In genomic region chr16:30655798-30656221, GRCm38 (mm10) we compare ENCODE assay signal across 13 mouse cellular contexts. TPM values are rescaled to one million over a fixed set of nuclear protein-coding genes. Genes with fewer than 3 reads are reported as not detected.
DNase-seq lines count a peak whose midpoint lies in the region; ATAC-seq and TF ChIP-seq lines count a peak whose summit lies in the region.
"Had no signal": no experiment of that assay in that cellular context is flagged by ENCODE, and none has a peak within 500 bp of the region (broad histone marks: within the 10 kb centered on the region; RNA-seq: fewer than 3 reads in every experiment).

No protein-coding gene starts in this region.

- H3K9ac ChIP-seq in heart, embryonic 13.5 days = no peak overlapping the region
- no peak overlapping the region for H3K9ac ChIP-seq in lung, embryonic 14.5 days
- H3K9ac ChIP-seq in embryonic facial prominence, embryonic 13.5 days = no peak overlapping the region
- H3K9ac ChIP-seq: midbrain, embryonic 12.5 days had no signal

- 48% methylated on average over 5 of the region's 5 CpGs for WGBS in heart, embryonic 13.5 days
- 46% methylated on average over 5 of the region's 5 CpGs for WGBS in heart, embryonic 10.5 days
- WGBS in lung, embryonic 14.5 days = 43% methylated on average over 5 of the region's 5 CpGs
- 33% methylated on average over 5 of the region's 5 CpGs for WGBS in embryonic facial prominence, embryonic 13.5 days

- 0 out of 2 replicates have a peak, but pooled peaks cover 4% of the 10 kb centered on the region for H3K4me1 ChIP-seq in heart, embryonic 13.5 days
- H3K4me1 ChIP-seq in heart, embryonic 10.5 days = peaks cover 10% of the 10 kb centered on the region
- H3K4me1 ChIP-seq in lung, embryonic 14.5 days (ENCODE audit: insufficient read depth) = 0 out of 2 replicates have a peak, but pooled peaks cover 3% of the 10 kb centered on the region
- H3K4me1 ChIP-seq in embryonic facial prominence, embryonic 13.5 days = peaks cover 9% of the 10 kb centered on the region; the same call in 1 of the 2 replicates

- H3K4me3 ChIP-seq in heart, embryonic 13.5 days = no peak overlapping the region
- H3K4me3 ChIP-seq in heart, embryonic 10.5 days = no peak overlapping the region
- no peak overlapping the region for H3K4me3 ChIP-seq in lung, embryonic 14.5 days (ENCODE audit: low read depth, low read length)
- no peak overlapping the region for H3K4me3 ChIP-seq in embryonic facial prominence, embryonic 13.5 days
- H3K4me3 ChIP-seq: midbrain, embryonic 12.5 days had no signal

- H3K27ac ChIP-seq in heart, embryonic 13.5 days (replicated peaks) = peak overlapping the region; percentile 59
- no peak overlapping the region for H3K27ac ChIP-seq in heart, embryonic 10.5 days
- H3K27ac ChIP-seq in lung, embryonic 14.5 days (ENCODE audit: low read depth) = peak overlapping the region; percentile 31; the same call in 1 of the 2 replicates
- H3K27ac ChIP-seq in embryonic facial prominence, embryonic 13.5 days = no peak overlapping the region
- H3K27ac ChIP-seq: midbrain, embryonic 12.5 days had no signal

- H3K36me3 ChIP-seq in heart, embryonic 13.5 days = no peaks in the 10 kb centered on the region
- H3K36me3 ChIP-seq in heart, embryonic 10.5 days = no peaks in the 10 kb centered on the region
- no peaks in the 10 kb centered on the region for H3K36me3 ChIP-seq in lung, embryonic 14.5 days (ENCODE audit: insufficient read depth)
- H3K36me3 ChIP-seq in embryonic facial prominence, embryonic 13.5 days = no peaks in the 10 kb centered on the region
- H3K36me3 ChIP-seq: midbrain, embryonic 12.5 days had no signal

- H3K4me2 ChIP-seq in heart, embryonic 13.5 days = no peak overlapping the region
- H3K4me2 ChIP-seq in lung, embryonic 14.5 days = no peak overlapping the region
- H3K4me2 ChIP-seq in embryonic facial prominence, embryonic 13.5 days = no peak overlapping the region
- H3K4me2 ChIP-seq: midbrain, embryonic 12.5 days had no signal

- ATAC-seq in heart, embryonic 13.5 days (ENCODE audit: extremely low read depth, insufficient number of reproducible peaks, low FRiP score, low TSS enrichment) = no peak; the same call in 1 of the 2 replicates
- ATAC-seq in lung, embryonic 14.5 days (ENCODE audit: insufficient read depth) = 0 out of 2 replicates have a peak, but pooled peaks have one; percentile 17
- peak; percentile 72 for ATAC-seq in embryonic facial prominence, embryonic 13.5 days (ENCODE audit: insufficient number of reproducible peaks, insufficient read depth, low FRiP score, low TSS enrichment, low read depth)
- ATAC-seq: intestine, postnatal 0 days had no signal

- TF ChIP-seq CTCF in lung, embryonic 14.5 days (IDR thresholded peaks at IDR 0.05; ENCODE audit: low read depth) = no peak

- H3K9me3 ChIP-seq in heart, embryonic 13.5 days = no peaks in the 10 kb centered on the region
- no peaks in the 10 kb centered on the region for H3K9me3 ChIP-seq in heart, embryonic 10.5 days
- H3K9me3 ChIP-seq in lung, embryonic 14.5 days (ENCODE audit: low read depth, low read length) = no peaks in the 10 kb centered on the region
- H3K9me3 ChIP-seq in embryonic facial prominence, embryonic 13.5 days = no peaks in the 10 kb centered on the region
- H3K9me3 ChIP-seq: midbrain, embryonic 12.5 days had no signal

- no peaks in the 10 kb centered on the region for H3K27me3 ChIP-seq in heart, embryonic 13.5 days (replicated peaks)
- H3K27me3 ChIP-seq in heart, embryonic 10.5 days (ENCODE audit: insufficient read depth, poor library complexity, severe bottlenecking) = no peaks in the 10 kb centered on the region
- H3K27me3 ChIP-seq in lung, embryonic 14.5 days (ENCODE audit: insufficient read depth, low read length) = no peaks in the 10 kb centered on the region
- H3K27me3 ChIP-seq in embryonic facial prominence, embryonic 13.5 days = no peaks in the 10 kb centered on the region
- H3K27me3 ChIP-seq: midbrain, embryonic 12.5 days had no signal

- DNase-seq in heart, embryonic 10.5 days (ENCODE audit: low spot score) = no peak
- DNase-seq in lung, embryonic 14.5 days = peak; percentile 69
- DNase-seq in lung, adult 18-20 months = no peak
- peak; percentile 54 to 63 for DNase-seq in lung, postnatal 4 days
- DNase-seq in spleen, postnatal 36 days (ENCODE audit: low spot score in 2 of 2) = no peak
- DNase-seq in cerebellum, postnatal 25 days = no peak
- DNase-seq: cerebellum, adult 11-12 months; right cerebral cortex, postnatal 14 days; thymus, postnatal 14 days had no signal

RNA-seq across cellular contexts. Expression of gene Fam43a, which starts 56.3 kb away (rescaled TPM):
- 13.8 and 14.0 TPM in 2 replicates for polyA plus RNA-seq in heart, embryonic 13.5 days (2015; fragmentation: Nextera tagmentation; extraction: Ambion mirVana)
- polyA plus RNA-seq in heart, embryonic 10.5 days (2016; fragmentation: Nextera tagmentation; extraction: Ambion mirVana) = 14.3 and 14.4 TPM in 2 replicates
- 11.1 and 13.0 TPM in 2 replicates for polyA plus RNA-seq in lung, embryonic 14.5 days (2014; fragmentation: Nextera tagmentation; extraction: Ambion mirVana)
- polyA plus RNA-seq in embryonic facial prominence, embryonic 13.5 days (2015; fragmentation: Nextera tagmentation; extraction: Ambion mirVana) = 13.2 and 16.8 TPM in 2 replicates

Comparison
In these comparisons a context has a peak if more than half of its experiments do, and no peak if none do; other contexts are left out.
1. H3K27ac ChIP-seq: peak in heart, embryonic 13.5 days (single experiment) and lung, embryonic 14.5 days (single experiment); none in heart, embryonic 10.5 days (single experiment) and embryonic facial prominence, embryonic 13.5 days (single experiment).
2. DNase-seq: peak in lung, embryonic 14.5 days (single experiment) and lung, postnatal 4 days (2 of 2); none in heart, embryonic 10.5 days (single experiment), lung, adult 18-20 months (0 of 2), spleen, postnatal 36 days (0 of 2) and cerebellum, postnatal 25 days (0 of 2).